Mouse (Mus musculus): ENCODE results near the gene Hecw1. TPM values are rescaled to one million over a fixed set of nuclear protein-coding genes. Genes with fewer than 3 reads are reported as not detected.

The Hecw1 gene
- total and polyA plus RNA-seq, 3 experiments: 0.52 to 3.2 TPM; not detected in 1

DNA sequence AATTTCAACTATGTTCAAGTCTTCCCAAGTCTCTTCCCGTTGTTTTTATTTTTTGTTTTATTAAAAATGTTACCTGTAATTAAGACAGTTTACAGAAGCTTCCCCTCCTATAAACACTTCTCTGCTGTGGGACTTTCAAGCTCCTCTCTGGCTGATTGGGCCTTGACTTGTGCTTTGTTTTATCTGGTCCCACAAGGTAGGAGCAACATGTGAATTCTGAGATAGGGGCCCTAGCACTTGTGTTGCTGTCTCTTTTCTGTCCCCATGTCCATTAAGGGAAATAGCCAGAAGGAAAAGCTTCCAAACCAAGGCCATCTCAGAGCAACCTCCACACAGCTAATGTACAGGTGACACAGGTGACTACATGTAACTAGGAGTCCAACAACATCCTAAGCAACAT is 218.9 kb downstream of the Hecw1 start:
- Histone ChIP-seq H3K9ac (ENCODE audit: control insufficient read depth, low read depth, low read length, poor library complexity, severe bottlenecking) (no peak overlapping the region), H3K36me3 (ENCODE audit: control insufficient read depth in 1 of 2, insufficient read depth in 2 of 2, low read length in 2 of 2) (no peaks in the 10 kb centered on the region), H3K9me3 (replicated peaks; ENCODE audit: insufficient read depth, low read length) (no peaks in the 10 kb centered on the region), H3K27me3 (ENCODE audit: control insufficient read depth in 1 of 2, insufficient read depth in 2 of 2, low read length in 2 of 2) (no peaks in the 10 kb centered on the region), H3K79me2 (ENCODE audit: control insufficient read depth, insufficient read depth, low read length, poor library complexity) (no peaks in the 10 kb centered on the region), H3K27ac (ENCODE audit: control insufficient read depth, low read depth, low read length) (no peak overlapping the region), H3K4me3 (ENCODE audit: control insufficient read depth in 1 of 2, insufficient read depth in 1 of 2, low read depth in 2 of 2, low read length in 2 of 2) (no peak overlapping the region), H3K4me1 (ENCODE audit: control insufficient read depth in 1 of 2, insufficient read depth in 2 of 2, low read length in 2 of 2) (no peaks in the 10 kb centered on the region)
- DNase-seq (ENCODE audit: low read depth, low spot score): no peak
- TF ChIP-seq MYB (IDR thresholded peaks at IDR 0.05; ENCODE audit: low read depth, low read length) (no peak), ZNF384 (IDR thresholded peaks at IDR 0.05; ENCODE audit: low read depth, low read length) (no peak), ELF1 (IDR thresholded peaks at IDR 0.05; ENCODE audit: low read depth, low read length) (no peak), BHLHE40 (IDR thresholded peaks at IDR 0.05; ENCODE audit: borderline replicate concordance, low read depth, low read length) (no peak), HCFC1 (IDR thresholded peaks at IDR 0.05; ENCODE audit: low read depth, low read length) (no peak), SMC3 (IDR thresholded peaks at IDR 0.05; ENCODE audit: low read depth, low read length) (no peak), UBTF (IDR thresholded peaks at IDR 0.05; ENCODE audit: borderline replicate concordance, insufficient read depth, low read depth, low read length) (no peak), CTCF (IDR thresholded peaks at IDR 0.05 in 2 of 3, conservative IDR thresholded peaks at IDR 0.05 in 1 of 3; ENCODE audit: control insufficient read depth in 1 of 3, insufficient read depth in 1 of 3, low read depth in 2 of 3, low read length in 3 of 3, poor library complexity in 1 of 3, severe bottlenecking in 1 of 3) (no peak), SIN3A (IDR thresholded peaks at IDR 0.05; ENCODE audit: low read length) (no peak), USF1 (IDR thresholded peaks at IDR 0.05; ENCODE audit: low read depth, low read length) (no peak)

- DNase-seq (ENCODE audit: low read depth, low spot score): peak; percentile 23
- no peak overlapping the region for H3K9ac ChIP-seq (ENCODE audit: control insufficient read depth, low read depth, low read length, poor library complexity, severe bottlenecking)
- H3K4me1 ChIP-seq (ENCODE audit: control insufficient read depth in 1 of 2, insufficient read depth in 2 of 2, low read length in 2 of 2): no peaks in the 10 kb centered on the region
These were observed 220.1 kb downstream of the Hecw1 start for GRCm38 (mm10) chr13:14302921-14303320.

GRCm38 (mm10) chr13:14290016-14290415 is 233.0 kb downstream of the Hecw1 start:
- Histone ChIP-seq H3K9ac (ENCODE audit: control insufficient read depth, low read depth, low read length, poor library complexity, severe bottlenecking) (no peak overlapping the region), H3K79me2 (ENCODE audit: control insufficient read depth, insufficient read depth, low read length, poor library complexity) (no peaks in the 10 kb centered on the region), H3K27ac (ENCODE audit: control insufficient read depth, low read depth, low read length) (no peak overlapping the region), H3K36me3 (ENCODE audit: control insufficient read depth in 1 of 2, insufficient read depth in 2 of 2, low read length in 2 of 2) (no peaks in the 10 kb centered on the region), H3K27me3 (ENCODE audit: control insufficient read depth in 1 of 2, insufficient read depth in 2 of 2, low read length in 2 of 2) (no peaks in the 10 kb centered on the region), H3K4me1 (ENCODE audit: control insufficient read depth in 1 of 2, insufficient read depth in 2 of 2, low read length in 2 of 2) (no peaks in the 10 kb centered on the region), H3K9me3 (replicated peaks; ENCODE audit: insufficient read depth, low read length) (no peaks in the 10 kb centered on the region), H3K4me3 (ENCODE audit: control insufficient read depth in 1 of 2, insufficient read depth in 1 of 2, low read depth in 2 of 2, low read length in 2 of 2) (no peak overlapping the region)
- no peak for DNase-seq (ENCODE audit: low read depth, low spot score)
- TF ChIP-seq USF1 (IDR thresholded peaks at IDR 0.05; ENCODE audit: low read depth, low read length): no peak
- no peak for TF ChIP-seq TCF12 (IDR thresholded peaks at IDR 0.05; ENCODE audit: low read depth, low read length)
- no peak for TF ChIP-seq MAX (IDR thresholded peaks at IDR 0.05; ENCODE audit: low read length)
- no peak for TF ChIP-seq POLR2AphosphoS5 (IDR thresholded peaks at IDR 0.05; ENCODE audit: borderline replicate concordance, low read depth, low read length)
- no peak for TF ChIP-seq POLR2AphosphoS2 (IDR thresholded peaks at IDR 0.05; ENCODE audit: low read length)
- no peak for TF ChIP-seq BHLHE40 (IDR thresholded peaks at IDR 0.05; ENCODE audit: borderline replicate concordance, low read depth, low read length)
- no peak for TF ChIP-seq UBTF (IDR thresholded peaks at IDR 0.05; ENCODE audit: borderline replicate concordance, insufficient read depth, low read depth, low read length)
- no peak for TF ChIP-seq EP300 (IDR thresholded peaks at IDR 0.05; ENCODE audit: low read depth in 1 of 2, low read length in 2 of 2)
- no peak for TF ChIP-seq MAZ (IDR thresholded peaks at IDR 0.05; ENCODE audit: low read depth, low read length)
- no peak for TF ChIP-seq MYB (IDR thresholded peaks at IDR 0.05; ENCODE audit: low read depth, low read length)

More at GRCm38 (mm10) chr13:14302921-14303320, 220.1 kb downstream of the Hecw1 start:
- Histone ChIP-seq H3K4me3 (ENCODE audit: control insufficient read depth in 1 of 2, insufficient read depth in 1 of 2, low read depth in 2 of 2, low read length in 2 of 2) (no peak overlapping the region), H3K27me3 (ENCODE audit: control insufficient read depth in 1 of 2, insufficient read depth in 2 of 2, low read length in 2 of 2) (no peaks in the 10 kb centered on the region), H3K27ac (ENCODE audit: control insufficient read depth, low read depth, low read length) (no peak overlapping the region), H3K9me3 (replicated peaks; ENCODE audit: insufficient read depth, low read length) (no peaks in the 10 kb centered on the region), H3K36me3 (ENCODE audit: control insufficient read depth in 1 of 2, insufficient read depth in 2 of 2, low read length in 2 of 2) (no peaks in the 10 kb centered on the region), H3K79me2 (ENCODE audit: control insufficient read depth, insufficient read depth, low read length, poor library complexity) (no peaks in the 10 kb centered on the region)
- TF ChIP-seq CTCF (IDR thresholded peaks at IDR 0.05 in 2 of 3, conservative IDR thresholded peaks at IDR 0.05 in 1 of 3; ENCODE audit: control insufficient read depth in 1 of 3, insufficient read depth in 1 of 3, low read depth in 2 of 3, low read length in 3 of 3, poor library complexity in 1 of 3, severe bottlenecking in 1 of 3) (peak in 2 of 3 experiments; percentile 10 to 15; a peak in 1 of 6 replicates), USF2 (IDR thresholded peaks at IDR 0.05; ENCODE audit: borderline replicate concordance in 1 of 2, insufficient read depth in 1 of 2, low read depth in 1 of 2, low read length in 2 of 2) (no peak), SIN3A (IDR thresholded peaks at IDR 0.05; ENCODE audit: low read length) (no peak), SMC3 (IDR thresholded peaks at IDR 0.05; ENCODE audit: low read depth, low read length) (peak; percentile 35), POLR2AphosphoS2 (IDR thresholded peaks at IDR 0.05; ENCODE audit: low read length) (no peak)

All from MEL (cell line).